Mouse (Mus musculus): ENCODE results near the gene Mfng. TPM values are rescaled to one million over a fixed set of nuclear protein-coding genes. Genes with fewer than 3 reads are reported as not detected.

Gene Mfng
- polyA plus RNA-seq, 1 experiment from 2014 or later, result 15.1 TPM

DNA sequence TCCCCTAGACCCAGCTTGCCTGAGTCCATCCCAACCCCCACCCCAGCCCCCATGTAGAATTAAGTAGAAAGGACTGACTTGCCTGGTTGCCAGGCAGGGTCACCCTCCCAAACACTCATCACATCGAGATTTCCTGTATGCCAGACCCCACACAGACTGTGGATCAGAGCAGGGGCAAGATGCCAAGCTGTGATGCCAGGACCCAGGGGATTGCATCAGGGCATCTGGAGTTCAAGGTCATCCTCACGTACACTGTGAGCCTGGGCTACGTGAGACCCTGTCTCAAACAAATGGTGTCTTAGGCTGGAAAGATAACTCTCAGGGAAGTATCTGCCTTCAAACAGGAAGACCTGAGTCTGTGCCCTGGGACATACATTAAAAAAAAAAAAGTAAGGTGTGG is 66.6 kb downstream of the Mfng start:
- H3K4me1 ChIP-seq, result no peaks in the 10 kb centered on the region
- no peak overlapping the region for H3K9ac ChIP-seq
- no peak for ATAC-seq (ENCODE audit: insufficient number of reproducible peaks, low FRiP score, low TSS enrichment, low read depth)
- WGBS, result 55% methylated on average over 3 of the region's 3 CpGs
- H3K36me3 ChIP-seq, result no peaks in the 10 kb centered on the region
- H3K9me3 ChIP-seq, result no peaks in the 10 kb centered on the region
- H3K4me3 ChIP-seq, result no peak overlapping the region
- peaks cover 26% of the 10 kb centered on the region for H3K27me3 ChIP-seq
- no peak overlapping the region for H3K4me2 ChIP-seq
- H3K27ac ChIP-seq, result no peak overlapping the region

Other genes with a start within 250 kb of the Mfng start
- gene C1qtnf6, start 242.1 kb downstream of the Mfng start, polyA plus RNA-seq (2015; fragmentation: Nextera tagmentation; extraction: Ambion mirVana), result 52.3 and 60.8 TPM in 2 replicates
- gene Sstr3, start 228.8 kb downstream of the Mfng start, polyA plus RNA-seq (2015; fragmentation: Nextera tagmentation; extraction: Ambion mirVana), result 0.04 TPM in 1 of 2 replicates, not detected in the other
- 37.0 and 41.1 TPM in 2 replicates for gene Rac2, start 200.7 kb downstream of the Mfng start, polyA plus RNA-seq (2015; fragmentation: Nextera tagmentation; extraction: Ambion mirVana)
- gene Cyth4, start 176.4 kb downstream of the Mfng start, polyA plus RNA-seq (2015; fragmentation: Nextera tagmentation; extraction: Ambion mirVana), result 12.3 and 14.1 TPM in 2 replicates
- 0.05 and 0.22 TPM in 2 replicates for gene Elfn2, start 54.7 kb downstream of the Mfng start, polyA plus RNA-seq (2015; fragmentation: Nextera tagmentation; extraction: Ambion mirVana)
- gene Card10, start 29.6 kb upstream of the Mfng start, polyA plus RNA-seq (2015; fragmentation: Nextera tagmentation; extraction: Ambion mirVana), result 3.4 and 3.8 TPM in 2 replicates
- gene Cdc42ep1, start 69.1 kb upstream of the Mfng start, polyA plus RNA-seq (2015; fragmentation: Nextera tagmentation; extraction: Ambion mirVana), result 26.5 and 30.0 TPM in 2 replicates
- gene Lgals2, start 82.1 kb upstream of the Mfng start, polyA plus RNA-seq (2015; fragmentation: Nextera tagmentation; extraction: Ambion mirVana), result 0.65 and 0.73 TPM in 2 replicates
- gene Gga1, start 103.7 kb upstream of the Mfng start, polyA plus RNA-seq (2015; fragmentation: Nextera tagmentation; extraction: Ambion mirVana), result 53.2 and 54.4 TPM in 2 replicates
- 0.50 and 0.65 TPM in 2 replicates for gene Gm49510, start 126.2 kb upstream of the Mfng start, polyA plus RNA-seq (2015; fragmentation: Nextera tagmentation; extraction: Ambion mirVana)
- 55.2 and 61.1 TPM in 2 replicates for gene Sh3bp1, start 126.3 kb upstream of the Mfng start, polyA plus RNA-seq (2015; fragmentation: Nextera tagmentation; extraction: Ambion mirVana)
- gene Pdxp, start 140.4 kb upstream of the Mfng start, polyA plus RNA-seq (2015; fragmentation: Nextera tagmentation; extraction: Ambion mirVana), result 13.0 and 15.0 TPM in 2 replicates
- 2,795 and 2,816 TPM in 2 replicates for gene Lgals1, start 153.2 kb upstream of the Mfng start, polyA plus RNA-seq (2015; fragmentation: Nextera tagmentation; extraction: Ambion mirVana)
- gene Nol12, start 161.5 kb upstream of the Mfng start, polyA plus RNA-seq (2015; fragmentation: Nextera tagmentation; extraction: Ambion mirVana), result 53.2 and 55.2 TPM in 2 replicates
- gene Triobp, start 174.2 kb upstream of the Mfng start, polyA plus RNA-seq (2015; fragmentation: Nextera tagmentation; extraction: Ambion mirVana), result 54.8 and 59.2 TPM in 2 replicates

All from limb, embryonic 15.5 days (tissue).